In the genomic region with DNA sequence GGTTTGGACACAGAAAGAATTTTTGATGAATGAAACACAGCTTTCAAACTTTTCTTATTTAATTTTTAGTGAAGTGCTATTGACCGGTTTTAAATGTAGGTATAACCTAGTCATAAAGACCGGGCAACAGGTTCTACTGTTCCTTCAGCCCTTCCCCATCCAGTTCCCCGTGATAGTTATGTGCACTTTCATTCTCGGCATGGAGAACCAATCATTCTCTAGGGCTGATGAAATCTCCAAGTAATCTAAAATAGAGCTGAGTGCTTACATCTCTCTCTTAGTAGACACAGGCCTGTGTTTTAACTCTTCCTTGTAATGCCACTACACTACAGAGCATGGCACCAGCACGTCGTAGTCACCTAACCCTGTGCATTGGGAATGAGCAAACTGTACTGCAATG, we compare ENCODE assay signal across 23 mouse cellular contexts. TPM values are rescaled to one million over a fixed set of nuclear protein-coding genes. Genes with fewer than 3 reads are reported as not detected.
DNase-seq lines count a peak whose midpoint lies in the region; ATAC-seq lines count a peak whose summit lies in the region.
"Had no signal": no experiment of that assay in that cellular context is flagged by ENCODE, and none has a peak within 500 bp of the region (broad histone marks: within the 10 kb centered on the region; RNA-seq: fewer than 3 reads in every experiment).

No protein-coding gene starts in this region.

- H3K4me1 ChIP-seq in midbrain, embryonic 16.5 days (ENCODE audit: control insufficient read depth, insufficient read depth, low read length) = no peaks in the 10 kb centered on the region
- H3K4me1 ChIP-seq in kidney, embryonic 16.5 days (ENCODE audit: insufficient read depth, low read length) = no peaks in the 10 kb centered on the region
- H3K4me1 ChIP-seq: embryonic facial prominence, embryonic 13.5 days; embryonic facial prominence, embryonic 15.5 days; forebrain, embryonic 10.5 days; forebrain, embryonic 12.5 days had no signal

- H3K9ac ChIP-seq in midbrain, embryonic 16.5 days (ENCODE audit: low read depth, low read length) = no peak overlapping the region
- H3K9ac ChIP-seq in kidney, embryonic 16.5 days (replicated peaks; ENCODE audit: low read length) = no peak overlapping the region
- H3K9ac ChIP-seq: embryonic facial prominence, embryonic 13.5 days; embryonic facial prominence, embryonic 15.5 days; forebrain, embryonic 12.5 days had no signal

- no peak overlapping the region for H3K4me2 ChIP-seq in midbrain, embryonic 16.5 days (ENCODE audit: low read length)
- no peak overlapping the region for H3K4me2 ChIP-seq in kidney, embryonic 16.5 days (replicated peaks; ENCODE audit: low read depth, low read length)
- H3K4me2 ChIP-seq: embryonic facial prominence, embryonic 13.5 days; embryonic facial prominence, embryonic 15.5 days; forebrain, embryonic 12.5 days had no signal

- ATAC-seq in midbrain, embryonic 16.5 days = no peak
- no peak for ATAC-seq in kidney, embryonic 16.5 days (ENCODE audit: low FRiP score, low TSS enrichment)
- ATAC-seq: forebrain, embryonic 14.5 days; forebrain, embryonic 16.5 days had no signal

- H3K4me3 ChIP-seq in midbrain, embryonic 16.5 days (ENCODE audit: low read depth, low read length) = no peak overlapping the region
- no peak overlapping the region for H3K4me3 ChIP-seq in kidney, embryonic 16.5 days (ENCODE audit: low read length)
- H3K4me3 ChIP-seq: embryonic facial prominence, embryonic 13.5 days; embryonic facial prominence, embryonic 15.5 days; erythroblast, embryonic 14.5 days; forebrain, embryonic 10.5 days; forebrain, embryonic 12.5 days had no signal

- no peaks in the 10 kb centered on the region for H3K27me3 ChIP-seq in midbrain, embryonic 16.5 days (ENCODE audit: control insufficient read depth, insufficient read depth, low read depth, low read length)
- no peaks in the 10 kb centered on the region for H3K27me3 ChIP-seq in kidney, embryonic 16.5 days (ENCODE audit: insufficient read depth, low read length)
- H3K27me3 ChIP-seq: embryonic facial prominence, embryonic 13.5 days; embryonic facial prominence, embryonic 15.5 days; forebrain, embryonic 12.5 days had no signal

- no peaks in the 10 kb centered on the region for H3K9me3 ChIP-seq in midbrain, embryonic 16.5 days (replicated peaks; ENCODE audit: control insufficient read depth, low read length, poor library complexity, severe bottlenecking)
- no peaks in the 10 kb centered on the region for H3K9me3 ChIP-seq in kidney, embryonic 16.5 days (ENCODE audit: low read length)
- H3K9me3 ChIP-seq: embryonic facial prominence, embryonic 13.5 days; embryonic facial prominence, embryonic 15.5 days; forebrain, embryonic 10.5 days; forebrain, embryonic 12.5 days had no signal

- 91% methylated on average over 6 of the region's 6 CpGs for WGBS in midbrain, embryonic 16.5 days
- 85% methylated on average over 6 of the region's 6 CpGs for WGBS in kidney, embryonic 16.5 days

- H3K36me3 ChIP-seq in midbrain, embryonic 16.5 days (ENCODE audit: control insufficient read depth, insufficient read depth, low read length) = no peaks in the 10 kb centered on the region
- H3K36me3 ChIP-seq in kidney, embryonic 16.5 days (ENCODE audit: insufficient read depth, low read length) = no peaks in the 10 kb centered on the region
- H3K36me3 ChIP-seq: embryonic facial prominence, embryonic 13.5 days; embryonic facial prominence, embryonic 15.5 days; forebrain, embryonic 10.5 days; forebrain, embryonic 12.5 days had no signal

- intact Hi-C loops in heart, postnatal 25 days (cut with DNase I) = no loop called here

- peak; percentile 54 for DNase-seq in heart, adult 11 months
- no peak for DNase-seq in heart, postnatal 25 days (ENCODE audit: low spot score)
- peak; percentile 49 for DNase-seq in MN1 (ENCODE audit: low spot score)
- DNase-seq: adrenal gland, adult 2 months; adrenal gland, postnatal 10 days; adrenal gland, postnatal 25 days; cerebellum, adult 11 months; cerebellum, adult 18-20 months; cerebellum, adult 8-10 months; cerebellum, adult 9-11 months; cerebellum, postnatal 14 days; cerebellum, postnatal 36 days; embryo, embryonic 11 days had no signal

- H3K27ac ChIP-seq in midbrain, embryonic 16.5 days (ENCODE audit: low read length) = no peak overlapping the region
- H3K27ac ChIP-seq in kidney, embryonic 16.5 days (ENCODE audit: low read length) = no peak overlapping the region
- H3K27ac ChIP-seq: embryonic facial prominence, embryonic 13.5 days; embryonic facial prominence, embryonic 15.5 days; forebrain, embryonic 10.5 days; forebrain, embryonic 12.5 days had no signal

RNA-seq across cellular contexts. Expression of a gene that starts 8.7 kb away (rescaled TPM):
- total RNA-seq in heart, postnatal 25 days (2021) = 1 to 10 TPM; 2.5 TPM
- 5.9 and 8.0 TPM in 2 replicates for polyA plus RNA-seq in midbrain, embryonic 16.5 days (2015; fragmentation: Nextera tagmentation; extraction: Ambion mirVana)
- polyA plus RNA-seq in kidney, embryonic 16.5 days (2015; fragmentation: Nextera tagmentation; extraction: Ambion mirVana) = 1.9 and 4.1 TPM in 2 replicates

RNA-seq across cellular contexts. Expression of a gene that starts 8.9 kb away (rescaled TPM):
- total RNA-seq in heart, postnatal 25 days (2021) = 1 to 10 TPM; 1.9 to 2.2 TPM
- polyA plus RNA-seq in midbrain, embryonic 16.5 days (2015; fragmentation: Nextera tagmentation; extraction: Ambion mirVana) = 15.1 and 17.4 TPM in 2 replicates
- 2.4 and 2.8 TPM in 2 replicates for polyA plus RNA-seq in kidney, embryonic 16.5 days (2015; fragmentation: Nextera tagmentation; extraction: Ambion mirVana)
- polyA plus RNA-seq: C2C12; erythroblast, embryonic 14.5 days had no signal

RNA-seq across cellular contexts. Expression of a gene that starts 39.5 kb away (rescaled TPM):
- under 1 TPM in 1 of 2 experiments, not detected in 1; 0.08 TPM for total RNA-seq in heart, postnatal 25 days (2021)
- polyA plus RNA-seq in midbrain, embryonic 16.5 days (2015; fragmentation: Nextera tagmentation; extraction: Ambion mirVana) = 0.69 and 1.1 TPM in 2 replicates
- polyA plus RNA-seq in kidney, embryonic 16.5 days (2015; fragmentation: Nextera tagmentation; extraction: Ambion mirVana) = 0.47 and 0.58 TPM in 2 replicates
- polyA plus RNA-seq: adrenal gland, adult 2 months; erythroblast, embryonic 14.5 days had no signal

RNA-seq across cellular contexts. Expression of a gene that starts 39.6 kb away (rescaled TPM):
- 10 to 100 TPM; 44.2 to 51.2 TPM for total RNA-seq in heart, postnatal 25 days (2021)
- 204 TPM in 2 replicates for polyA plus RNA-seq in midbrain, embryonic 16.5 days (2015; fragmentation: Nextera tagmentation; extraction: Ambion mirVana)
- 162 and 190 TPM in 2 replicates for polyA plus RNA-seq in kidney, embryonic 16.5 days (2015; fragmentation: Nextera tagmentation; extraction: Ambion mirVana)
